Comparison of ENCODE assay signal across 21 mouse cellular contexts in the genomic region with DNA sequence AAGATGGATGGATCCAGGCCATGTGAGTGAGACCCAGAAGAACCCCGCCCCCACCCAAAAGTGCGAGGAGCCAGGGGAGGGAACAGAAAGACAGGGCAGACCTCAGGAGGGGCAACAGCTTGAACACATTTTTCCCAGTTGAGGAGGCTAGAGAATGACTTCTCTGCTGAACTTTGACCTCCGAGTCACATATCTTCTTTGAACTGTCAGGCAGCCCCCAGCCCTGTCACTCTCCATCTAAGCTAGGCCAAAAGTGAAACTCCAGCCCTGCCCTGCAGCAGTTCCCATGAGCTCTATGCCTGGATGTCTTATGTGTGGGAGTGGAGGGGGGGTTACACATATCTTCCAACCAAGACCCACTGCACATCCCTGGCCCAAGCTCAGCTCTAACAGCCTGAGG.
DNase-seq lines count a peak whose midpoint lies in the region; ATAC-seq and TF ChIP-seq lines count a peak whose summit lies in the region.
"Had no signal": no experiment of that assay in that cellular context is flagged by ENCODE, and none has a peak within 500 bp of the region (broad histone marks: within the 10 kb centered on the region; RNA-seq: fewer than 3 reads in every experiment).

No protein-coding gene starts in this region.

- 0 out of 2 replicates have a peak, but pooled peaks have one; percentile 11 for ATAC-seq in hindbrain, postnatal 0 days
- no peak for ATAC-seq in hindbrain, embryonic 12.5 days (ENCODE audit: low FRiP score)
- peak; percentile 33; the same call in 1 of the 2 replicates for ATAC-seq in lung, embryonic 14.5 days (ENCODE audit: insufficient read depth)
- no peak for ATAC-seq in neural tube, embryonic 15.5 days (ENCODE audit: low FRiP score)
- ATAC-seq in neural tube, embryonic 11.5 days (ENCODE audit: insufficient read depth, low FRiP score, low TSS enrichment): 0 out of 2 replicates have a peak, but pooled peaks have one; percentile 22
- ATAC-seq: CD4-positive, CD25-positive, alpha-beta regulatory T cell, adult 4 months; forebrain, embryonic 16.5 days; intestine, embryonic 15.5 days had no signal

- H3K4me3 ChIP-seq in hindbrain, postnatal 0 days (ENCODE audit: low read length): no peak overlapping the region
- H3K4me3 ChIP-seq in hindbrain, embryonic 12.5 days: no peak overlapping the region
- H3K4me3 ChIP-seq in lung, embryonic 14.5 days (ENCODE audit: low read depth, low read length): no peak overlapping the region
- H3K4me3 ChIP-seq in neural tube, embryonic 15.5 days (replicated peaks): no peak overlapping the region
- no peak overlapping the region for H3K4me3 ChIP-seq in neural tube, embryonic 11.5 days (ENCODE audit: low read depth, low read length)
- H3K4me3 ChIP-seq: forebrain, embryonic 10.5 days; intestine, embryonic 15.5 days; liver, embryonic 13.5 days had no signal

- no peak overlapping the region for H3K9ac ChIP-seq in hindbrain, postnatal 0 days (replicated peaks; ENCODE audit: low read length)
- H3K9ac ChIP-seq in hindbrain, embryonic 12.5 days: no peak overlapping the region
- H3K9ac ChIP-seq in lung, embryonic 14.5 days: no peak overlapping the region
- no peak overlapping the region for H3K9ac ChIP-seq in neural tube, embryonic 15.5 days (replicated peaks)
- no peak overlapping the region for H3K9ac ChIP-seq in neural tube, embryonic 11.5 days (ENCODE audit: low read length)
- H3K9ac ChIP-seq: intestine, embryonic 15.5 days; liver, embryonic 13.5 days had no signal

- H3K36me3 ChIP-seq in hindbrain, postnatal 0 days (ENCODE audit: insufficient read depth, low read length): no peaks in the 10 kb centered on the region
- no peaks in the 10 kb centered on the region for H3K36me3 ChIP-seq in hindbrain, embryonic 12.5 days
- H3K36me3 ChIP-seq in lung, embryonic 14.5 days (ENCODE audit: insufficient read depth): no peaks in the 10 kb centered on the region
- H3K36me3 ChIP-seq in neural tube, embryonic 15.5 days: no peaks in the 10 kb centered on the region
- no peaks in the 10 kb centered on the region for H3K36me3 ChIP-seq in neural tube, embryonic 11.5 days (ENCODE audit: control insufficient read depth, insufficient read depth, low read length)
- H3K36me3 ChIP-seq: forebrain, embryonic 10.5 days; intestine, embryonic 15.5 days; liver, embryonic 13.5 days had no signal

- no peaks in the 10 kb centered on the region for H3K4me1 ChIP-seq in hindbrain, postnatal 0 days (ENCODE audit: insufficient read depth, low read length)
- H3K4me1 ChIP-seq in hindbrain, embryonic 12.5 days: peaks cover 10% of the 10 kb centered on the region
- no peaks in the 10 kb centered on the region for H3K4me1 ChIP-seq in lung, embryonic 14.5 days (ENCODE audit: insufficient read depth)
- peaks cover 10% of the 10 kb centered on the region for H3K4me1 ChIP-seq in neural tube, embryonic 15.5 days
- no peaks in the 10 kb centered on the region; the same call in 1 of the 2 replicates for H3K4me1 ChIP-seq in neural tube, embryonic 11.5 days (ENCODE audit: control insufficient read depth, insufficient read depth, low read length)

- 0 out of 2 replicates have a peak, but pooled peaks cover 4% of the 10 kb centered on the region for H3K27me3 ChIP-seq in hindbrain, postnatal 0 days (ENCODE audit: insufficient read depth, low read length)
- H3K27me3 ChIP-seq in hindbrain, embryonic 12.5 days: peaks cover 37% of the 10 kb centered on the region
- H3K27me3 ChIP-seq in lung, embryonic 14.5 days (ENCODE audit: insufficient read depth, low read length): peaks cover 15% of the 10 kb centered on the region; the same call in 1 of the 2 replicates
- peaks cover 18% of the 10 kb centered on the region for H3K27me3 ChIP-seq in neural tube, embryonic 15.5 days (replicated peaks)
- H3K27me3 ChIP-seq in neural tube, embryonic 11.5 days (ENCODE audit: control insufficient read depth, insufficient read depth, low read length): 0 out of 2 replicates have a peak, but pooled peaks cover 6% of the 10 kb centered on the region
- H3K27me3 ChIP-seq: megakaryocyte, embryonic 14.5 days had no signal

- no peak for TF ChIP-seq CTCF in hindbrain, postnatal 0 days (IDR thresholded peaks at IDR 0.05; ENCODE audit: low read depth)
- TF ChIP-seq CTCF in lung, embryonic 14.5 days (IDR thresholded peaks at IDR 0.05; ENCODE audit: low read depth): no peak

- H3K9me3 ChIP-seq in hindbrain, postnatal 0 days (ENCODE audit: low read length): no peaks in the 10 kb centered on the region
- H3K9me3 ChIP-seq in hindbrain, embryonic 12.5 days (replicated peaks): no peaks in the 10 kb centered on the region
- no peaks in the 10 kb centered on the region for H3K9me3 ChIP-seq in lung, embryonic 14.5 days (ENCODE audit: low read depth, low read length)
- no peaks in the 10 kb centered on the region for H3K9me3 ChIP-seq in neural tube, embryonic 15.5 days (replicated peaks)
- H3K9me3 ChIP-seq in neural tube, embryonic 11.5 days (ENCODE audit: control insufficient read depth, low read length): no peaks in the 10 kb centered on the region
- H3K9me3 ChIP-seq: forebrain, embryonic 10.5 days; intestine, embryonic 15.5 days; liver, embryonic 13.5 days; megakaryocyte, embryonic 14.5 days had no signal

- no peak overlapping the region for H3K27ac ChIP-seq in hindbrain, postnatal 0 days
- no peak overlapping the region for H3K27ac ChIP-seq in hindbrain, embryonic 12.5 days
- no peak overlapping the region for H3K27ac ChIP-seq in lung, embryonic 14.5 days (ENCODE audit: low read depth)
- no peak overlapping the region for H3K27ac ChIP-seq in neural tube, embryonic 15.5 days (replicated peaks)
- H3K27ac ChIP-seq in neural tube, embryonic 11.5 days (ENCODE audit: low read depth, low read length): no peak overlapping the region
- H3K27ac ChIP-seq: forebrain, embryonic 10.5 days; intestine, embryonic 15.5 days; liver, embryonic 13.5 days had no signal

- no peak overlapping the region for H3K4me2 ChIP-seq in hindbrain, postnatal 0 days (ENCODE audit: low read depth, low read length)
- H3K4me2 ChIP-seq in hindbrain, embryonic 12.5 days (replicated peaks): no peak overlapping the region
- H3K4me2 ChIP-seq in lung, embryonic 14.5 days: no peak overlapping the region
- no peak overlapping the region for H3K4me2 ChIP-seq in neural tube, embryonic 15.5 days
- no peak overlapping the region for H3K4me2 ChIP-seq in neural tube, embryonic 11.5 days (ENCODE audit: low read depth)
- H3K4me2 ChIP-seq: heart, embryonic 11.5 days; intestine, embryonic 15.5 days; liver, embryonic 13.5 days had no signal

- 55% methylated on average over 3 of the region's 3 CpGs for WGBS in hindbrain, postnatal 0 days
- 33% methylated on average over 3 of the region's 3 CpGs for WGBS in hindbrain, embryonic 12.5 days
- WGBS in lung, embryonic 14.5 days: 24% methylated on average over 3 of the region's 3 CpGs
- WGBS in neural tube, embryonic 15.5 days: 58% methylated on average over 3 of the region's 3 CpGs
- WGBS in neural tube, embryonic 11.5 days: 45% methylated on average over 3 of the region's 3 CpGs

- DNase-seq in hindbrain, postnatal 0 days (ENCODE audit: low spot score): no peak
- peak; percentile 51 for DNase-seq in lung, embryonic 14.5 days
- DNase-seq in lung, adult 18-20 months: no peak
- peak; percentile 65 for DNase-seq in neural tube, embryonic 10.5 days (ENCODE audit: extremely low spot score, low spot score)
- no peak for DNase-seq in neural tube, embryonic 11.5 days (ENCODE audit: low spot score)
- DNase-seq in right cerebral cortex, adult 18-20 months: no peak
- DNase-seq: gastrocnemius, postnatal 10 days; heart, adult 11 months; kidney, postnatal 36 days; liver, embryonic 13.5 days; lung, postnatal 36 days; right cerebral cortex, postnatal 25 days; thymus, postnatal 36 days had no signal

Comparison
In these comparisons a context has a peak if more than half of its experiments do, and no peak if none do; other contexts are left out.
1. ATAC-seq: peak in hindbrain, postnatal 0 days (single experiment), lung, embryonic 14.5 days (single experiment) and neural tube, embryonic 11.5 days (single experiment); none in hindbrain, embryonic 12.5 days (single experiment) and neural tube, embryonic 15.5 days (single experiment).
2. DNase-seq: peak in lung, embryonic 14.5 days (single experiment) and neural tube, embryonic 10.5 days (single experiment); none in hindbrain, postnatal 0 days (single experiment), lung, adult 18-20 months (0 of 2), neural tube, embryonic 11.5 days (single experiment) and right cerebral cortex, adult 18-20 months (single experiment).